In genomic region chr6:88725590-88725989, GRCm38 (mm10) we compare ENCODE assay signal across 8 mouse cellular contexts. TPM values are rescaled to one million over a fixed set of nuclear protein-coding genes. Genes with fewer than 3 reads are reported as not detected.
DNase-seq lines count a peak whose midpoint lies in the region; ATAC-seq and TF ChIP-seq lines count a peak whose summit lies in the region.

No protein-coding gene starts in this region.

- H3K27ac ChIP-seq in gastrocnemius, adult 2 months: peak overlapping the region; percentile 96
- H3K27ac ChIP-seq in testis, adult 2 months (ENCODE audit: control insufficient read depth, insufficient read depth, low read depth, low read length): no peak overlapping the region
- peak overlapping the region; percentile 39; the same call in 1 of the 2 replicates for H3K27ac ChIP-seq in stomach, embryonic 16.5 days (ENCODE audit: low read length)

- no peaks in the 10 kb centered on the region for H3K36me3 ChIP-seq in testis, adult 2 months (ENCODE audit: control insufficient read depth, insufficient read depth, low read length)
- H3K36me3 ChIP-seq in stomach, embryonic 16.5 days (ENCODE audit: control insufficient read depth, insufficient read depth, low read length): no peaks in the 10 kb centered on the region

- H3K4me2 ChIP-seq in stomach, embryonic 16.5 days (ENCODE audit: low read depth, low read length): peak overlapping the region; percentile 79

- no peak for TF ChIP-seq POLR2A in testis, adult 2 months (IDR thresholded peaks at IDR 0.05; ENCODE audit: control insufficient read depth, low read depth, low read length)

- peak; percentile 50 for TF ChIP-seq CTCF in gastrocnemius, adult 2 months (IDR thresholded peaks at IDR 0.05)
- no peak for TF ChIP-seq CTCF in testis, adult 2 months (IDR thresholded peaks at IDR 0.05; ENCODE audit: control insufficient read depth, insufficient read depth, insufficient replicate concordance, low read depth, low read length)

- no peak for DNase-seq in gastrocnemius, adult 2 months
- DNase-seq in gastrocnemius, postnatal 4 days (ENCODE audit: low spot score in 2 of 2): no peak
- DNase-seq in testis, postnatal 10 days (ENCODE audit: low spot score): no peak
- DNase-seq in liver: peak; percentile 60
- DNase-seq in gastrocnemius, postnatal 25 days: no peak

- H3K9me3 ChIP-seq in stomach, embryonic 16.5 days (replicated peaks; ENCODE audit: control insufficient read depth, low read length): no peaks in the 10 kb centered on the region

- 54% methylated on average over 7 of the region's 7 CpGs for whole genome bisulfite sequencing in stomach, embryonic 16.5 days

- intact Hi-C loops in gastrocnemius, adult 2 months (cut with DNase I): loop anchor here (2.0 kb wide), 1 partner anchor 33 kb away; no protein-coding TSS in a partner anchor

- no peaks in the 10 kb centered on the region for H3K27me3 ChIP-seq in testis, adult 2 months (ENCODE audit: control insufficient read depth, insufficient read depth, low read length)
- no peaks in the 10 kb centered on the region for H3K27me3 ChIP-seq in stomach, embryonic 16.5 days (ENCODE audit: control insufficient read depth, insufficient read depth, low read length)

- H3K9ac ChIP-seq in stomach, embryonic 16.5 days (ENCODE audit: low read length): peak overlapping the region; percentile 65

- H3K4me1 ChIP-seq in testis, adult 2 months (ENCODE audit: control insufficient read depth, insufficient read depth, low read length): peaks cover 7% of the 10 kb centered on the region
- H3K4me1 ChIP-seq in stomach, embryonic 16.5 days (ENCODE audit: control insufficient read depth, insufficient read depth, low read length): peaks cover 22% of the 10 kb centered on the region

- H3K4me3 ChIP-seq in gastrocnemius, adult 2 months: peak overlapping the region; percentile 89
- peak overlapping the region; percentile 54 for H3K4me3 ChIP-seq in testis, adult 2 months (ENCODE audit: control insufficient read depth, low read depth, low read length)
- peak overlapping the region; percentile 68 for H3K4me3 ChIP-seq in stomach, embryonic 16.5 days (replicated peaks; ENCODE audit: low read length)

- ATAC-seq in stomach, embryonic 16.5 days (ENCODE audit: insufficient read depth, low FRiP score): no peak
- ATAC-seq in CD4-positive, CD25-positive, alpha-beta regulatory T cell, adult 4 months: no peak

RNA-seq across cellular contexts. Expression of gene Mgll, which starts 1.4 kb away (rescaled TPM):
- total RNA-seq in gastrocnemius, adult 2 months (2021): 10 to 100 TPM; 22.5 to 46.8 TPM
- 10 to 100 TPM; 70.3 to 74.3 TPM for total RNA-seq in gastrocnemius, postnatal 4 days (2021)
- polyA plus RNA-seq in testis, adult 2 months (2012; rRNA removed): 38.5 and 47.2 TPM in 2 replicates
- polyA plus RNA-seq in stomach, embryonic 16.5 days (2015; fragmentation: Nextera tagmentation; extraction: Ambion mirVana): 121 and 125 TPM in 2 replicates
- polyA plus RNA-seq in CD4-positive, CD25-positive, alpha-beta regulatory T cell, adult 4 months (2017; shearing (Covaris generic)): under 1 TPM in 1 of 2 experiments, not detected in 1; 0.27 TPM
- 10 to 100 TPM; 40.0 to 47.5 TPM for total RNA-seq in gastrocnemius, postnatal 25 days (2021)
